Mouse (Mus musculus) urinary bladder, postnatal 36 days (tissue): ENCODE data around the gene Zic5.

Experiments
- DNase-seq, 2 experiments: peaks; one replicate each; pipeline ENCODE4 v3.0.0; 2022; ENCODE audit warnings: low spot score in 2 of 2, mixed read lengths in 1 of 2

Zic5 gene

DNA sequence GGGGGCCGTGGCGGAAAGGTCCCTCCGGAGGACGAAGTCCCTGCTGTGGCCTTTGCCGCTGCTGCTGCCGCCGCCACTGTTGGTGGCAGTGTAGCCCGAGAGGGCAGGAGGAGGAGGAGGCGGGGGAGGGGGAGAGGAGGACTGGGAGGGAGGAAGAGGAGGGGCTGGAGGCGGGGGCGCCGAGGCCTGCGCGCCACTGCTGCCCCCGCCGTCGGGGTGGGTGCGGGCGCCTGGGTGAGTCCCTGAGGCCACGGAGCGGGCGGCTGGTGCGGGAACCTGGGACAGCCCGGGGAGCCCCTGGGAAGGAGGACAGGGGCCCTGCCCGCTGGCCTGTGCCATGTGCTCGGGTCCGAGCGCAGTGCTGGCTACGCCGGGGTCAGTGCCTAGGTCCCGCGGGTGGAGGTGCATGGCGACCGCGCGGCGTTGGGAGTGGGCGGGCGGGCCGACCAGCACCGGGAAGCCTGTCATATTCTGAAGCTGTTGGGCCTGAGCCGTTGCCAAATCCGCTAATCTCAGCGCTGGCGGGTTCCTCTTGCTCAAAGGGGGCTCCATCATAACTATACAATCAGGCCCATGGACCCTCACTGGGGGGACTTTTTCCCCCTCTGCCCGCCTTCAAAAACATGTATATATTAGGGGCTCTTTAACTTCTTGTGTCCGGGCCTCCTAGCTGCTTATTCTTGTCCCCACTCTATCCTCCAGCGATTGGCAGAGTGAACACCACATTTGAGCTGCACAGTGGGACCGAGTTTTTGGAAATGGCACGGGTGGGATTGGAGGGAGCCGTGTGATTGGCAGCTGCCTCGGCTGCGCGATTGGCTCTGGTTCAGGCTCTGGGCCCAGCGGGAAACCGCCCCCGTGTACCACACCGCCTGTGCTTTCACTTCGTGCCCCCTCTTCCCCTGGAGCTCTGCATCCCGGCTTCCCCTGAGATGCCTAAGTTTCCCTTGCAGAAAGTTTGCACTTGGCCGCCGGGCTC, at the start of gene Zic5:
Gene Zic5, minus strand, starts transcription at position 915 of the 979 bp plus-strand sequence.
- DNase-seq, result no peak

- DNase-seq, result no peak
Measured at GRCm38 (mm10) chr14:122513511-122514036, 48.1 kb upstream of the Zic5 start.

GRCm38 (mm10) chr14:122511519-122511918, 46.0 kb upstream of the Zic5 start:
- no peak for DNase-seq

DNA sequence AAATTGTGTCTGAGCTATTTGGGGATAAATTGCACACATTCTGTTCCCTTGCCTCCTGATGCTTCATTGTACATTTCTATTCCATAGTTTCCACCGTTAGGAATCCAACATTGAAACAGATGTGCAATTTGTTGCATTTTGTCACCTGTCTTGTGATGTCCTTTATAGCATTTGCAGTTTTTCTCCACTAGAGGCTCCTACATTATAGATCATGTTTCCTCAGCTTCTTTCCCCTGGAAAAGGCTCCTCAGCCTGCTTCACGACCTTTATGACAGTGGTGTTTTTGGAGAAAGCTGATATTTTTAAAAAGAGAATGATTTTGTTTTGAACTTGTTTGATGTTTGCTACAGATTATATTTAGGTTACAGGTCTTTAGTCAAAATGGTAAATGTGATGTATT, 43.6 kb upstream of the Zic5 start:
- DNase-seq, result no peak

GRCm38 (mm10) chr14:122492015-122492414, 26.5 kb upstream of the Zic5 start:
- DNase-seq, result no peak

DNA sequence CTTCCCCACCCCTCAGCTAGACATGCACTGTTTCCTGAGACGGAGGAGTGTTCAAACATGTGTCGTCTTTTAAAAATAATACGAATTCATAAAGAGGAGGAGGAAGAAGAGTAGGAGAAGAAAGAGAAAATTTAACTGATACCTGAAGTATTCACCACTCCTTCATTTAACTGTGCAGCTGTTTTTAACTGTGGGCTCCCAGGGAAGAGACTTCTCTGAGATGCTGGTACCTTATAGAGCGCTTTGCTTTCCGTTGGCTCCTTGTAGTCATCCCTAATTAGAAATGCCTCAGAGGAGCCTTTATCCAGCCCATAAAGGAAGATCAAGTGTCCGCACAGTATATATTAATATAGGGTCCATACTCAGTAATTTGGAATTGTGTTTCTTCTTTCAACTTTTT, 26.0 kb upstream of the Zic5 start:
- DNase-seq, result no peak

DNA sequence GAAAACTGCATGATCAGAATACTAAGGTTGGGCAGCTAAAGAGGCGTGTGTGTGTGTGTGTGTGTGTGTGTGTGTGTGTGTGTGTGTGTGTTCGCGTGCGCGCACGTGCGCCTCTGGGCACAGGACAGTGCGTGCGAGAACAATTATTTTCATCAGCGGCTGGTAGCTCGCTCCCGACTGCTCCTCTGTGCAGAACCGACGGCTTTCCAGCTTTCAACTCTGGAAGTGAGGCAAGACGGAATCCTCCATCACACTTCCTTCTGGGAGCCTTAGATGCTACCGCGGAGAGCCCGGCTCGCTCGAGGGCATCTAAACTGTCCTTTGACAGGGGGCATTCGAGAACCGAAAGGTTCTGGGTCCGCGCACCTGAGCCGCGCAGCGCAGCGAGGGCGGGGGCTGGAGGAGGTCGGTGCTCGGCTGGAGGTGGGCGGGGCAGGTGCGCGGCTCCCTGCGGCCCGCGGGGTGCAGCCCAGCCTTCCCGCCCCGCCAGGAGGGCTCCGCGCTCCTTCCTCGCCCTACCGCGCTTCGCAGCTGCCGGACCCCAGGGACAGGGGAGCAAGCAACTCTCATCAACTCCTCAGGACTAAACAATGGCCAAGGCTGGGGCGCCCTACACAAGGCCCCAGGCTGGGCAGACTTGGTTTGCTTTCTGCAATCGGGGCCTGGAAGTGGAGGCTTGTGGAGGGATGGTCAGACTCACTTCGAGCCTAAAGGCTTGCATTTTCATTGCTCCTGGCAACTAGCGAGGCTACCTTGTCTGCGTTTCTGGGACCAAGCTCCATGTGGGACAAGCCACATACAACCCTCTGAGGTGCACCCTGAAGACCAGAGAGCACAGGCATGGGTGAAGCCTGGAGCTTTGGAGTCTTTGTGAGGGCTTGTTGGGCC, 25.2 kb upstream of the Zic5 start, which contains the start of gene Gm10837:
Gene Gm10837, plus strand, starts transcription at position 146 of the 888 bp plus-strand sequence.
- no peak for DNase-seq

GRCm38 (mm10) chr14:122489686-122490414, 24.4 kb upstream of the Zic5 start:
- DNase-seq, result no peak

- no peak for DNase-seq
Measured at GRCm38 (mm10) chr14:122489041-122489440, 23.6 kb upstream of the Zic5 start.

DNA sequence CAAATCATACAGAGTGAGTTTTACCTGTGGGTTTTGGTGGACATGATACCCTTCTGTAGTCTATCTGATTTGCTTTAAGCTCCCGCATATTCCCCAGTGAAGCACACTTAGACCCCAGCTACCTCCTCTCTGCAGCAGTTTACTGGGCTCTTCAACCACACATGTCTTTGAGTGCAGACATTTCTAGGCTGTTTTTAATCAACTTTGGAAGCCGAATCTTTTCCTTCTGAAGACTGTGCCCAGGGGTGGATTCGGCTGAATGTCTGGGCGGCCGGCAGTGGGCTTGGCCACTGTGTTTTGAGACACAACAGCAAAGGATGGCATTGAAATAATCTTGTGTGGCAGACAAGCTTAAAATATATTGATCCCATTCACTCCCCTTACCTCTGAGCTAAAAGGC, 21.9 kb upstream of the Zic5 start:
- no peak for DNase-seq

DNA sequence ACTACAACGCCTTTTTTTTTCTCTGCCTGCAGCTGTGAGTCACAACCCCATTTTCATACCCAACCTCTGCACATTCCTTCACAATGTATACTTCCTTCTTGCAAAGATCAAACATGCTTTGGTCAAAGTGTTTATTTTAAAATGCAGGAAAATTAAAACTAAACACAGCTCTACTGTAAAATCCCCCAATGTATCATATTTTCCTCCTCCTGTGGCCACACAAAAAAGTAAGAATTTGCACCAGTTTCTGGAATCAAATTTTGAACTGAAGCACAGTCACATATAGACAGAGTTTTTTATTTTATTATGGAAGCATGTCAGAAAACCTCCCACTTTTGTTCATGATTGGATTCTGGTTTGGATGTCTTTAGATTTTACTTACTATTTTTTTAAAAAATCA, 21.1 kb upstream of the Zic5 start:
- DNase-seq, result no peak

GRCm38 (mm10) chr14:122485635-122486181, 20.2 kb upstream of the Zic5 start:
- DNase-seq, result no peak

DNA sequence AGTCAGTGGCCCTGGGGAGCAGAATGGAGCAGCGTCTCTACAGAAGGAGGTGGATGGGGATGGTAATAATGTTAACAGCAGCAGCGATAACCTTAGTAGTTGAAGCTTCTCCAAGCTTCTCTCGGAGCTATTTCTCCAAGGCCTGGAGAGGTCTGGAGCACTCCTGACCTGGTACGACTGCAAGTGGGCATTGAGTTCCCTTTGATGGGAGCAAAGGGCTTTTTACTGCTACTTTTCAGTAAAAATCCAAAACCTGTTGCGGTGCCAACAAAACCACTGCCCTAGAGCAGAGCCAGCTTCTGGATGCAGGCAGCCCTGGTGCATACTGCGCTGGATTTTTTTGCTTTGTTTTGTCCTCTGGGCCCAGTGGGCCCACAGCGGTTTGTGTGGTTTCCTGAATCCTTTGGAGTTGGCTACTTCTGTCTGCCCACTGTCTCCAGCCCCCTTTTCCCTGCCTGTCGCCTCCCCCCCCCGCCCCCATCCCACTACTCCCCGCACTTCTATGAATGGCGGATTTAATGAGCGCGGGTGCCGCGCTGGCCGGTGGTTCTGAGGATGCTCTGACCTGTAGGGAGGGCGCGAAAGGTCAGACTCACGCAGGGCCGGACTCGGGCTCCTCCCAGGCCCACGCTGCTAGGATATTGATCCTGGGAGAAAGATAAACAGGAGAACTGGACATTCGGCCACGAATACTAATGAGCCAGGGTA, 19.5 kb upstream of the Zic5 start:
- DNase-seq, result no peak

DNA sequence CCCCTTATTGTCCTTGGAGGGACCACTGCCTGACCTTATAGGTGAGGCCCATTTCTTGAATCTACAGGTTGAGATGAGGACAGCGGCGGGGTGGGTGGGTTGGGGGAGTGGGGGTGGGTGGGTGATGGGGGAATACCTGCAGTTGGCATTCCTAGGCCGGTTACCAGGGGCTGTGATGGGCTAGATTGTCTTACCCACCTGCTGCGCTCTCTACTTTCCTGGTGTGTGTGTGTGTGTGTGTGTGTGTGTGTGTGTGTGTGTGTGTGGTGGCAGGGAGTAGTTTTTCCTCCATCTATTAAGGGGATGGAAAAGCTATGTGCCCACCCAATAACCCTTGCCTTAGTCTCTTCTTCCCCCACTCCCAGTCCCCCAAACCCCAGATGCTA, 19.0 kb upstream of the Zic5 start:
- DNase-seq, result no peak

- no peak for DNase-seq
Measured at GRCm38 (mm10) chr14:122483556-122484421, 18.3 kb upstream of the Zic5 start.

- DNase-seq, result no peak
Measured at GRCm38 (mm10) chr14:122483024-122483385, 17.5 kb upstream of the Zic5 start.

DNA sequence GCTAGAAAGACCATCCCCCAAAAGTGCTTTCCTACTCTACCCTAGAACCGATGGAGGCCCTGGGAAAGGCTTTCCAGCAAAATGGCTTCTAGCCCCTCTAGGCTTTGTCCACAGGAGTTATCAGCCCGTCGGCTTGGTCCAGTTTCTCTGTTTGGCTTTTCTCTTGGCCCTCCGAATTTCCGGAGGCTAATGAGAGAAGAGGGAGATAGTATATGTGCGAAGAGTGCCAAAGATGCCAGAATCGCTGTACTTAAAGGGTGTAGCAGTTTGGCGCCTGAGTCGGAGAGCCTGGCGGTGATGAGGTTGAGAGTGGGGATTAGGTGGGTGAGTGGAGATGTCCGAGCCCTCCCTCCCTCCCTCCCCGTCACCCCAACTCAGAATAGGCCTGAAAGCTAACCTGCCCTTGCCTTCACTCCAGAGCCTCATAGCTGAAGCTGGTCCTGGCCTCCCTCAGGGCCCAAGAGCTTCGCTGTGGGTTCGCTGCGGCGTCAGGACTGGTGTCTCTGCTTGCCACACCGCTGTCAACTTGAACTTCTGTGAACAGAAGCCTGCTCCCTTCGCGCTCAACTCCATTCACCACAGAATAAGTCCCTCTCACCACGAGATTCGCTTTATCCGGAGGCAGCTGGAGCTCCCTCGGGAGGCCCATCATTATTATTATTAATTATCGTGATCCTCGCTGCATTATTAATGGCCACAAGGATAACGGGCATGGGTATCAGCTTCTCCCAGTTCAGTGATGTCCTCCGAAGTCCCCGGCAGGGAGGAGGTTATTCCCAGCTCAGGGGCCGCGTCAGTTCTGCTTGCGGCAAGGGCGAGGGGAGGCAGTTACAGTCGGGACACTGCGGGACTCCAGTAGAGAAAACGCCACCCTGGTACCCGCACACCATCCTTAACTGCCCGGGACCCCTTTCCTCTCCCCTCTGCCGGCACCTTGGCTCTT, 16.9 kb upstream of the Zic5 start:
- no peak for DNase-seq

GRCm38 (mm10) chr14:122481181-122481580, 15.7 kb upstream of the Zic5 start:
- DNase-seq, result no peak
